Mouse (Mus musculus): ENCODE measurements around the gene Spock2.
"Not testable (repeated sequence)": the region's sequence is repeated elsewhere in the genome, so short reads cannot be mapped to it uniquely, and the experiment has no call there.

Gene Spock2

DNA sequence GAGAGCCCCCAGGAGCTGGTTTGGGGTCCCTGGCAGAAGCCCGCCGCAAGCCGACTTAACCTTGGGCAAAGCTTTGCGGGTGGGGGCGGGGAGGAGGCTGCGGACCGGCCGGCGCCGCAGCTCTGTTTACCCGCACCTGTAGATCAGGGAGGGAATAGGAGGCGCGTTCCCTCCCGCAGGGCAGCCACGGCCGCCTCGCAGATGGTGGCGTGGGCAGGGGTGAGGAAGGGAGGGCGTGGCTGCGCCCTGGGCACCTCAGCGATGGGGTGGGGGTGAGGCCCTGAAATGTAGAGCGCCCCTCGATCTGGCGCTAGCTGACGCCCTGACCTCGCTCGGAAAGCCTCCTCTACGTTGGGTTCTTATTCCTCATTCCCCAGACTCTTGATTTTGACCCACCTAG lies 1.4 kb downstream of the Spock2 start:
- no peak for DNase-seq (ENCODE audit: low read depth in 2 of 2, low spot score in 2 of 2)

DNA sequence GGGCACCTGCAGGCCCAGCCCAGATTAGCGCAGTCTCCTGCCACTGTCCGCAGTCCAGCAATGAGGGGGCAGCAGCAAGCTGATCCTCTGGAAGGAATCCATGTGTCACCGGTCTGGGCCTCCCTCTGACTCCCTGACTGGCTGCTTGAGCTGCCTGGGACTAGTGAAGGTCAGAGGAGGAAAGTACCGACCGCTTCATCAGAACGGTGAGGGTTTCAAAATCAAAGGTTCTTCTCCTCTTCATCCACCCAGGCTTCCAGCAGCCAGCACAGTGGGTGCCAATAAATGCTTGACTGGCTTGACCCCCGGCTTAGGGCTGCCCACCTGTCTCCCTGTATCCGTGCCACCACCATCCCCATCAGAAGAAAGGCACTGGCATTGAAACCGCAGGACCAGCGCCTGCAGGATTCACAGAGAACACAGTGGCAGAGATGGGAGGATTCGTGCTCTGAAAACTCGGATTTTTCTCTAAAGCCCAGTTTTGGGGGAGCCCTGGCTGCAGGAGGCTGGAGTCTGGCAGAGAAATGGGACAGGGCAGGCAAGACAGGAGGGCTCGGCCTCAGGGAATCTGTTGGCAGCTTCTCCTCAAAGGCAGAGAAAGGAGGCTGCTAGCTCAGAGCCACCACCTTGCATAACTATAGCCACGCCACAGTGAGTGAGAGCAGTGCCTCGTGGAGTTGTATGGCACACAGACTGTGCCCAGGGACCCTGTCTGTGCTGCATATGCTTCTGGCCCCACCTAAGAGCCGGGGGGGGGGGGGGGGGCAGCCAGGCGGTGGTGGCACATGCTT lies 2.5 kb downstream of the Spock2 start:
- no peak for DNase-seq (ENCODE audit: low read depth in 2 of 2, low spot score in 2 of 2)

- no peak for DNase-seq (ENCODE audit: low read depth in 2 of 2, low spot score in 2 of 2)
These were observed 3.3 kb downstream of the Spock2 start for GRCm38 (mm10) chr10:60109336-60109735.

DNA sequence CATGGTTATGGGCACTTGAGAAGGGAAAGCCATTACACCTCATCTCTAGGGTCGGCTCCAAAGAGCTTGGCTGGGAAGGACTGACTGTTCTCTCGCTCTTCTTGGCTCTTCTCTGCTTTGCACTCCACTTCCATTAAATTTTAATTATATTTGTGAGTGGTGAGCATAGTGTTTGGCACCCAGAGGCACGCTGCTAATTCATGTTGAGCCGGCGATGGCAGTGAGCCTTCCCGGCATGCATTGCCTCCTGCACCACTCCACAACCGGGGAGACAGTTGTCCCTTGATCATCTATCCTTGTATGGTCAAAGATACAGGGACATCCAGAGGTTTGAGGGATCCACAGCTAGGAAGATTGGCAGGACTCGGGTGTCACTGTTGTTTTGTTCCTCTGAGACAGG lies 4.0 kb downstream of the Spock2 start:
- DNase-seq (ENCODE audit: low read depth in 2 of 2, low spot score in 2 of 2), result no peak

- no peak for DNase-seq (ENCODE audit: low read depth in 2 of 2, low spot score in 2 of 2)
These were observed 5.0 kb downstream of the Spock2 start for GRCm38 (mm10) chr10:60110908-60111475.

GRCm38 (mm10) chr10:60113965-60114690 lies 8.1 kb downstream of the Spock2 start:
- no peak for DNase-seq (ENCODE audit: low read depth in 2 of 2, low spot score in 2 of 2)

- peak; percentile 20 to 37 for DNase-seq (ENCODE audit: low read depth in 2 of 2, low spot score in 2 of 2)
These were observed 9.5 kb downstream of the Spock2 start for GRCm38 (mm10) chr10:60115345-60116185.

- no peak for DNase-seq (ENCODE audit: low read depth in 2 of 2, low spot score in 2 of 2)
These were observed 11.0 kb downstream of the Spock2 start for GRCm38 (mm10) chr10:60116997-60117396.

GRCm38 (mm10) chr10:60118464-60118863 lies 12.4 kb downstream of the Spock2 start:
- no peak for DNase-seq (ENCODE audit: low read depth in 2 of 2, low spot score in 2 of 2)

DNA sequence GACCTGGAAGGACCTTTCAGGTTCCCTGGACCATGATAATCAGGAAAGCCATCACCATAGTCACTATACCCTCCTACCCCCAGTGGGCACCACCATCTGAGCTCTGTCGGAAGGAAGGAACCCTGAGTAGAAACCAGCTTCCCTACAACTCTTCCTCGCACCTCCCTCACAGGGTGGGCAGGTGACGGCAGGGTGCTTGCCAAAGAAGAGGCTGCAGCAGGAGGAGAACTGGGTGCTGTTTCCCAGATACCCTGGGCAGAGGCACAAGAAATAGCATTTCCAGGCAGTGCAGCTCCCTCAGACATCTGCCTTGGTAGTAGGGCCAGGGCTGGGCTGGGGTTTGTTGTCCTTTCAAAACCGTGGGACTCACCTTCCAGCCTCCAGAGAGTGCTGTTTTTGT lies 14.6 kb downstream of the Spock2 start:
- no peak for DNase-seq (ENCODE audit: low read depth in 2 of 2, low spot score in 2 of 2)

DNA sequence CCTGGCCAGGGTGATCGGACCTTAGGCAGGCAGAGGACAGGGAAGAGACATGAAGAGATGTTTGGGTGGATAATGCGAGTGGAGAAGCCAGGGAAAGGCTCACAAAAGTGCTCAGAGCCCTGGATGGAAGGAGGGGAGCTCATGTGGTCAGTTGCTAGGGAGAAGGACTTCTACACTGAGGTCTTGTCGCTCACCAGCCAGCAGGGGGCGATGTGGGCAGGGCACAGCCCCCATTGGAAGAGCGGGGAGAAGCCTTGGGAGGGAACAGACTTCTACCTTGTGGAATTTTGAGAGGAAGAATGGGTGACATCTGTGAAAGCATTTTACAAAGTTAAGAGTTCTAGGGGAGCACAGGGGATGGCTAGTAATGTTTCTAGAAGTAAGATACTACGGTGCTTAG lies 18.1 kb downstream of the Spock2 start:
- no peak for DNase-seq (ENCODE audit: low read depth in 2 of 2, low spot score in 2 of 2)

DNA sequence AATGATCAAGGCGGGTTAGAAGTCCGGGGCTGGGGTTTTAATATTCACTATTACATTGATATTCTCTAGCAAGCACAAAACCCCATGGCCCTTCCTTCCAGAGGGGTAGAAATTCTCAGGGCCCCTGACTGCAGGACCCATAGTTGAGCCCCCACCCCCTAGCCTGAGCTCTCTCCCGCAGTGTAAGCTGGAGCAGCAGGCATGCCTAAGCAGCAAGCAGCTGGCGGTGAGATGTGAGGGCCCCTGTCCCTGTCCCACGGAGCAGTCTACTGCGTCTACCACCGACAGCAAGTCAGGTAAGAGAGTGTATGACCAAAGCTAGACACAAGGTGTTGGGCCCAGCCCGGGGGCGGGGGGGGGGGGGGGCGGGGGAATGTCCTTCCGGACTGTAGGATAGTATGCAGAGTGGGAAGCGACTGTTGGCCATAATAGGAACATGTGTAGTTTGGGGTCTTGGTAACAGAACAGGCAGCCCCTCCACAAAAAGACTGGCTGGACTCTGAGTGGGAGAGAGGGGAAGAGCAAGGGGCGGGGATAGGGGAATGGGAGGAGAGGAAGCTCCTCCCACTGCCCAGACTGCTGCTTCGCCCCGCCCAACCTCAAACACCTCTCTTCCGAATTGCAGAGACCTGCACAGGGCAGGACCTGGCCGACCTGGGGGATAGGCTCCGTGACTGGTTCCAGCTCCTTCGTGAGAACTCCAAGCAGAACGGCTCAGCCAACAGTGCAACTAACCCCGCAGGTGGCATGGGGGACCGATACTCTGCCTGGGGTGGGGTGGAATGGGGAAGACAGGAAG lies 19.7 kb downstream of the Spock2 start:
- DNase-seq (ENCODE audit: low read depth in 2 of 2, low spot score in 2 of 2), result no peak

DNA sequence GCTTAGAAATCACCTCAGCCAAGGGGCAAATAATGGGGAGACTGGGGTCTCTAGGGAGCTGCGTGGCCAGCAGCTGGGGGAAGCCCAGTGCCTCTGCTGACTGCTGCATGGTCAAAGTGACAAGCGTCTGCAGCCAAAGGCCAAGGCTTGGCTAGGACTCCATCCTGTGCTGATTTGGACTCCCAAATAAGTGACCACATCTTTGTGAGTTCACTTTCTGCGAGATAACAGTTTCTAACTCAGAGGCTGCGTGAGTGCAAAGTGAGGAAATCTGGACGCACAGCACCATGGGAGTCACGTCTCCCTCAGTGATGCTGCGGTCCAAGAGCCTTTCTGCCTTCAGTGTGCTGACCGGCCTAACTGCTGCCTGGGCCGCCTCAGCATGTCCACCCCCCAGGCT lies 22.3 kb downstream of the Spock2 start:
- DNase-seq (ENCODE audit: low read depth in 2 of 2, low spot score in 2 of 2), result no peak

GRCm38 (mm10) chr10:60130504-60130903 lies 24.5 kb downstream of the Spock2 start:
- DNase-seq (ENCODE audit: low read depth in 2 of 2, low spot score in 2 of 2), result no peak

- no peak for DNase-seq (ENCODE audit: low read depth in 2 of 2, low spot score in 2 of 2)
These were observed 27.5 kb downstream of the Spock2 start for GRCm38 (mm10) chr10:60133501-60133900.

DNA sequence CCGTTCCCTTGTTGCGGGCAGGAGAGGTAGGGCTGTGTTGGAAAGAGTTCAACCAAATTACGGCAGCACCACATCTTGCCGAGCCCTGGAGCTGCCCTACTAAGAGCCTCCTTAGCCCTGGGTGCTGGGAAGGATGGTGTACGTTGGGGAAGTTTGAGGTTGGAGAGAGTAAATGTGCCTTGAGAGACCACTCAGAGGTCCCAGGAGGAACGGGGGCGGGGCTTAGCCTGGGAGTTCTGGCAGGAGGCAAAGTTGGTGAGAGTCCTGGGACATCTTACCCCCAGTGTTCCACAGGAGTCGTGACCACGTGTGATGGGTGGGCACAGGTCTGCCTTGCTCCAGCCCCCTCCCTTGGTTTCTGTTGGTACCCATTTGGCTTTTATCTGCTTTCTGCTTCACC lies 28.2 kb downstream of the Spock2 start:
- DNase-seq (ENCODE audit: low read depth in 2 of 2, low spot score in 2 of 2), result no peak

GRCm38 (mm10) chr10:60136010-60136409 lies 30.0 kb downstream of the Spock2 start:
- DNase-seq (ENCODE audit: low read depth in 2 of 2, low spot score in 2 of 2), result not testable (repeated sequence)

DNA sequence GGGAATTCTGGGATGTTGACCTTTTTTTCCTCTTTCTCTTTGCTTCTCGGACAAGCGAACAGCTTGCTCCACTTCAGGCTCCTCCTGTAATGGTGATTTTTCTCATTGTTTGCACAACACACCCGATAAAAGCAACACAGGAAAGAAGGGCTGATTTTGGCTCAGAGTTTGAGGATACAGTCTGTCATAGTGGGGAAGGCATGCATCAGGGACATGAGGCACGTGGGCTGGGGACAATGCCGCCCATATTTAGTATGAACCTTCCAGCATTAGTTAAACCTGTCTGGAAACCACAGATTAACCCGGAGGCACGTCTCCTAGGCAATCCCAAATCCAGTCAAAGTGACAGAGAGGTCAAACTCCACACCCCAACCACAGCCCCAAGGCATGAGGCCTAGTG lies 30.9 kb downstream of the Spock2 start:
- DNase-seq (ENCODE audit: low read depth in 2 of 2, low spot score in 2 of 2), result no peak

- DNase-seq (ENCODE audit: low read depth in 2 of 2, low spot score in 2 of 2), result no peak
These were observed 32.7 kb downstream of the Spock2 start for GRCm38 (mm10) chr10:60138680-60139079.

DNA sequence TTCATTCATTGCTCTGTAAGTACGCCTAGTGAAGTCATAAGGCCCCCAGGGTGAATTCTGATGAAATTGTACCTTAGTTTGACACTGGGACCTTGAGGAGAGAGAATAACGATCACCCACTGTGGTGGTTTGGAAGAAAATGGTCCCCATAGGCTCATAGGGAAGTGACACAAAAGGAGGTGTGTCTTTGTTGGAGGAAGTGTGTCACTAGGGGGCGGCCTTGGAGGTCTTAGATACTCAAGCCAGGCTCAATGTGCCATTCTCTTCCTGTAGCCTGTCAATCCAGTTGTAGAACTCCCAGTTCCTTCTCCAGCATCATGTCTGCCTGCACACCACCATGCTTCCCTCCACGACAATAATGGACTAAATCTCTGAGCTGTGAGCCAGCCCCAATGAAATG lies 34.7 kb downstream of the Spock2 start:
- no peak for DNase-seq (ENCODE audit: low read depth in 2 of 2, low spot score in 2 of 2)

Data from CD8-positive naive resting alpha-beta T cell, adult 2 months (primary cell).